Mouse (Mus musculus) MEL (cell line): ENCODE results near the gene Rpl36a-ps1. TPM values are rescaled to one million over a fixed set of nuclear protein-coding genes. Genes with fewer than 3 reads are reported as not detected.

Experiments
- DNase-seq: peaks from one replicate; pipeline ENCODE4 v3.0.0; 2011; ENCODE audit warnings: low read depth, low spot score
- H3K27ac ChIP-seq: 2 replicates; pipeline ENCODE4 v1.5.1; 2012; ENCODE audit warnings: low read depth, mild to moderate bottlenecking, control low read depth, low read length, moderate library complexity; ENCODE audit not compliant: control insufficient read depth
- H3K27me3 ChIP-seq, 2 experiments: fragments of 150-350 bp in 1 of 2; sonication (generic) in 1 of 2; 2 replicates each; pipeline ENCODE4 v1.6.1; 2012; ENCODE audit warnings: low read length in 2 of 2, mild to moderate bottlenecking in 2 of 2, improper control_type of control experiment in 1 of 2, moderate library complexity in 1 of 2; ENCODE audit not compliant: insufficient read depth in 2 of 2, control insufficient read depth in 1 of 2
- H3K36me3 ChIP-seq, 2 experiments: 2 replicates each; pipeline ENCODE4 v1.6.1; 2012 to 2014; ENCODE audit warnings: low read length in 2 of 2, improper control_type of control experiment in 1 of 2, inconsistent platforms in 1 of 2, mild to moderate bottlenecking in 1 of 2; ENCODE audit not compliant: insufficient read depth in 2 of 2, control insufficient read depth in 1 of 2
- H3K4me1 ChIP-seq, 2 experiments: fragments of 150-350 bp in 1 of 2; sonication (generic) in 1 of 2; 2 replicates each; pipeline ENCODE4 v1.6.1; 2012; ENCODE audit warnings: low read length in 2 of 2, improper control_type of control experiment in 1 of 2, mild to moderate bottlenecking in 1 of 2; ENCODE audit not compliant: insufficient read depth in 2 of 2, control insufficient read depth in 1 of 2
- H3K4me3 ChIP-seq, 2 experiments: fragments of 150-350 bp in 1 of 2; sonication (generic) in 1 of 2; 2 replicates each; pipeline ENCODE4 v1.5.1; 2012; ENCODE audit warnings: low read depth in 2 of 2, low read length in 2 of 2, mild to moderate bottlenecking in 2 of 2, moderate library complexity in 2 of 2, control low read depth in 1 of 2, improper control_type of control experiment in 1 of 2; ENCODE audit not compliant: control insufficient read depth in 1 of 2, insufficient read depth in 1 of 2
- H3K79me2 ChIP-seq: 2 replicates; pipeline ENCODE4 v1.6.1; 2012; ENCODE audit warnings: mild to moderate bottlenecking, low read length, moderate library complexity; ENCODE audit not compliant: control insufficient read depth, poor library complexity, insufficient read depth
- H3K9ac ChIP-seq: 2 replicates; pipeline ENCODE4 v1.6.1; 2012; ENCODE audit warnings: low read depth, mild to moderate bottlenecking, control low read depth, low read length, moderate library complexity; ENCODE audit not compliant: control insufficient read depth, poor library complexity, severe bottlenecking
- H3K9me3 ChIP-seq: fragments of 150-350 bp; sonication (generic); replicated peaks from 2 replicates; pipeline ENCODE4 v1.6.1; 2012; ENCODE audit warnings: mild to moderate bottlenecking, low read length, improper control_type of control experiment, moderate library complexity; ENCODE audit not compliant: insufficient read depth
- BHLHE40 ChIP-seq: IDR thresholded peaks from 2 replicates; pipeline ENCODE4 v1.6.1; 2012; ENCODE audit warnings: low read depth, mild to moderate bottlenecking, inconsistent platforms, low read length, improper control_type of control experiment, borderline replicate concordance
- CHD2 ChIP-seq: IDR thresholded peaks from 2 replicates; pipeline ENCODE4 v1.6.1; 2011; ENCODE audit warnings: low read length, improper control_type of control experiment
- E2F4 ChIP-seq: IDR thresholded peaks from 2 replicates; pipeline ENCODE4 v1.6.1; 2011; ENCODE audit warnings: low read depth, low read length, improper control_type of control experiment, borderline replicate concordance
- ELF1 ChIP-seq: IDR thresholded peaks from 2 replicates; pipeline ENCODE4 v1.6.1; 2014; ENCODE audit warnings: low read depth, mild to moderate bottlenecking, inconsistent platforms, low read length, improper control_type of control experiment, moderate library complexity
- GABPA ChIP-seq: IDR thresholded peaks from 2 replicates; pipeline ENCODE4 v1.6.1; 2012; ENCODE audit warnings: low read depth, mild to moderate bottlenecking, inconsistent platforms, low read length, improper control_type of control experiment, moderate library complexity
- HCFC1 ChIP-seq: IDR thresholded peaks from 2 replicates; pipeline ENCODE4 v1.6.1; 2012; ENCODE audit warnings: low read depth, mild to moderate bottlenecking, inconsistent platforms, low read length, improper control_type of control experiment, moderate library complexity
- MAZ ChIP-seq: IDR thresholded peaks from 2 replicates; pipeline ENCODE4 v1.6.1; 2012; ENCODE audit warnings: low read depth, mild to moderate bottlenecking, inconsistent platforms, low read length, improper control_type of control experiment
- MYC ChIP-seq: IDR thresholded peaks from 2 replicates; pipeline ENCODE4 v1.6.1; 2011; ENCODE audit warnings: low read depth, mild to moderate bottlenecking, low read length, improper control_type of control experiment, moderate library complexity
- POLR2A ChIP-seq, 2 experiments: IDR thresholded peaks; 2 replicates each; pipeline ENCODE4 v1.6.1; 2011 to 2012; ENCODE audit warnings: low read length in 2 of 2, mild to moderate bottlenecking in 2 of 2, control low read depth in 1 of 2, improper control_type of control experiment in 1 of 2, low read depth in 1 of 2, moderate library complexity in 1 of 2; ENCODE audit not compliant: control insufficient read depth in 1 of 2, insufficient read depth in 1 of 2, poor library complexity in 1 of 2
- POLR2AphosphoS2 ChIP-seq: IDR thresholded peaks from 2 replicates; pipeline ENCODE4 v1.6.1; 2011; ENCODE audit warnings: low read length, improper control_type of control experiment
- RCOR1 ChIP-seq: IDR thresholded peaks from 2 replicates; pipeline ENCODE4 v1.6.1; 2012; ENCODE audit warnings: low read depth, mild to moderate bottlenecking, inconsistent platforms, low read length, improper control_type of control experiment
- SMC3 ChIP-seq: IDR thresholded peaks from 2 replicates; pipeline ENCODE4 v1.6.1; 2011; ENCODE audit warnings: low read depth, low read length, improper control_type of control experiment
- TCF12 ChIP-seq: IDR thresholded peaks from 2 replicates; pipeline ENCODE4 v1.6.1; 2014; ENCODE audit warnings: low read depth, mild to moderate bottlenecking, inconsistent platforms, low read length, improper control_type of control experiment, moderate library complexity
- USF2 ChIP-seq, 2 experiments: IDR thresholded peaks; 2 replicates each; pipeline ENCODE4 v1.6.1; 2011 to 2012; ENCODE audit warnings: improper control_type of control experiment in 2 of 2, low read length in 2 of 2, borderline replicate concordance in 1 of 2, inconsistent platforms in 1 of 2, low read depth in 1 of 2, mild to moderate bottlenecking in 1 of 2; ENCODE audit not compliant: insufficient read depth in 1 of 2
- ZNF384 ChIP-seq: IDR thresholded peaks from 2 replicates; pipeline ENCODE4 v1.6.1; 2012; ENCODE audit warnings: low read depth, mild to moderate bottlenecking, inconsistent platforms, low read length, improper control_type of control experiment
- polyA plus RNA-seq, 2 experiments: library from polyadenylated mRNA; stranded (reverse) in 1 of 2; unstranded in 1 of 2; fragments of >175 nt in 1 of 2; fragments of >200 nt in 1 of 2; gene quantifications; 2 replicates each; pipeline versions ENCODE4 v1.2.1 to v1.2.4; 2012; ENCODE audit warnings: low replicate concordance in 2 of 2, low read depth in 1 of 2; ENCODE audit not compliant: insufficient read length in 2 of 2, insufficient read depth in 1 of 2, missing spikeins in 1 of 2
- total RNA-seq: library from RNA; depleted of rRNA; stranded (reverse); fragments of 300-350 nt; gene quantifications from 2 replicates; pipeline ENCODE4 v1.2.3, GENCODE M21; 2012

Rpl36a-ps1 gene
- total and polyA plus RNA-seq, 3 experiments, result 7.4 to 157 TPM; not detected in 1

- TF ChIP-seq SMC3 (no peak), POLR2A (IDR thresholded peaks at IDR 0.05; ENCODE audit: control insufficient read depth in 1 of 2, insufficient read depth in 1 of 2, low read depth in 1 of 2, low read length in 2 of 2, poor library complexity in 1 of 2) (no peak)
- H3K4me3 ChIP-seq, result no peak overlapping the region
- H3K9me3 ChIP-seq, result no peaks in the 10 kb centered on the region
Measured at GRCm38 (mm10) chr14:98989818-98990217, 4.3 kb downstream of the Rpl36a-ps1 start.

GRCm38 (mm10) chr14:98971921-98972320, 22.2 kb downstream of the Rpl36a-ps1 start:
- Histone ChIP-seq H3K9me3 (no peaks in the 10 kb centered on the region), H3K27me3 (no peaks in the 10 kb centered on the region), H3K27ac (no peak overlapping the region), H3K79me2 (no peaks in the 10 kb centered on the region), H3K4me1 (no peaks in the 10 kb centered on the region), H3K9ac (no peak overlapping the region), H3K4me3 (no peak overlapping the region), H3K36me3 (no peaks in the 10 kb centered on the region)
- TF ChIP-seq CHD2 (no peak), E2F4 (no peak), TCF12 (no peak), SMC3 (no peak), MAZ (no peak), USF2 (IDR thresholded peaks at IDR 0.05; ENCODE audit: borderline replicate concordance in 1 of 2, insufficient read depth in 1 of 2, low read depth in 1 of 2, low read length in 2 of 2) (no peak), ZNF384 (no peak), POLR2AphosphoS2 (no peak), ELF1 (no peak), HCFC1 (no peak), RCOR1 (no peak), MYC (no peak)
- DNase-seq, result no peak

More at GRCm38 (mm10) chr14:98989818-98990217, 4.3 kb downstream of the Rpl36a-ps1 start:
- H3K27ac ChIP-seq, result no peak overlapping the region
- H3K36me3 ChIP-seq, result no peaks in the 10 kb centered on the region
- DNase-seq, result no peak
- no peaks in the 10 kb centered on the region for H3K79me2 ChIP-seq
- H3K4me1 ChIP-seq, result no peaks in the 10 kb centered on the region
- no peaks in the 10 kb centered on the region for H3K27me3 ChIP-seq
- no peak overlapping the region for H3K9ac ChIP-seq

DNA sequence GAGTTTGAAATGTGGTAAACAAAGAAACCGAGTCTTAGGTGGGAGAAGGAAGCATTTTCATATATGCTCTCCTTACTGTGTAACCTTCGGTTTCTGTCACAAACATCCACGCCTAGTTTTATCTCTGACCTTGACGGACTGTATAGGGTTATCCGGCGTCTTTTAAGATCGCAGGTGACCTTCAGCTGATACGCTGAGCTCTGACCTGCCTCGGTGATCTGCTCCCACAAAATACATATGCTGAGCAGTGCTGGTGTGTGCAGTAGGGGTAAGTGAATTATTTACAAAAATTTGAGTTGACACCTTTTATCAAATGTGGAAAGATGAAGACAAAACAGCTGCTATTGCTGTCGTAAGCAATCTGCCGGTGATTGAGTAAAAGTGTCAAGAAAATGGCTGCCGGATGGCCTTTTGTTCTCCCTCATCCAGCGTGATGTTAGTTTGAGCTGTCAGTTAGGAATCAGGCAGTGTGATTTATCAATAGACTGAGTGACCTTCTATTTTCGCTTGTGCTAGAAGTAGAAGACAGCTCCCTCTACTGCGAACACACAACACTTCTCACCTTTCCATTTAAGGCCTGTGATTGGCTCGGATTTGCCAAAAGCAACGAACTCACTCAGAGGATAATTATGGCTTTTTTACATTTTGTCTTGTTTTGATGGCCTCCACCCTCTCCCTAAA, 35.0 kb downstream of the Rpl36a-ps1 start:
- no peaks in the 10 kb centered on the region for H3K79me2 ChIP-seq
- no peak for DNase-seq
- no peaks in the 10 kb centered on the region for H3K27me3 ChIP-seq

More for the DNA sequence above, 35.0 kb downstream of the Rpl36a-ps1 start:
- no peaks in the 10 kb centered on the region for H3K36me3 ChIP-seq
- H3K4me1 ChIP-seq, result no peaks in the 10 kb centered on the region
- H3K27ac ChIP-seq, result no peak overlapping the region
- no peak overlapping the region for H3K9ac ChIP-seq
- H3K4me3 ChIP-seq, result no peak overlapping the region
- no peak for TF ChIP-seq BHLHE40
- no peak for TF ChIP-seq GABPA
- no peaks in the 10 kb centered on the region for H3K9me3 ChIP-seq
